Mouse (Mus musculus) cerebellum, adult 9-10 months (tissue): ENCODE measurements at regions not wholly inside any gene's neighbourhood (a gene's known extent, or its start where the extent isn't known, plus 50 kb on each side); places are given as distances from the start of the nearest gene placed in this dataset.
A peak's percentile ranks its signal among the peaks of the same experiment; 100 is the strongest.

ENCODE experiments used
- DNase-seq: peaks from one replicate; pipeline ENCODE4 v3.0.0; 2022

DNA sequence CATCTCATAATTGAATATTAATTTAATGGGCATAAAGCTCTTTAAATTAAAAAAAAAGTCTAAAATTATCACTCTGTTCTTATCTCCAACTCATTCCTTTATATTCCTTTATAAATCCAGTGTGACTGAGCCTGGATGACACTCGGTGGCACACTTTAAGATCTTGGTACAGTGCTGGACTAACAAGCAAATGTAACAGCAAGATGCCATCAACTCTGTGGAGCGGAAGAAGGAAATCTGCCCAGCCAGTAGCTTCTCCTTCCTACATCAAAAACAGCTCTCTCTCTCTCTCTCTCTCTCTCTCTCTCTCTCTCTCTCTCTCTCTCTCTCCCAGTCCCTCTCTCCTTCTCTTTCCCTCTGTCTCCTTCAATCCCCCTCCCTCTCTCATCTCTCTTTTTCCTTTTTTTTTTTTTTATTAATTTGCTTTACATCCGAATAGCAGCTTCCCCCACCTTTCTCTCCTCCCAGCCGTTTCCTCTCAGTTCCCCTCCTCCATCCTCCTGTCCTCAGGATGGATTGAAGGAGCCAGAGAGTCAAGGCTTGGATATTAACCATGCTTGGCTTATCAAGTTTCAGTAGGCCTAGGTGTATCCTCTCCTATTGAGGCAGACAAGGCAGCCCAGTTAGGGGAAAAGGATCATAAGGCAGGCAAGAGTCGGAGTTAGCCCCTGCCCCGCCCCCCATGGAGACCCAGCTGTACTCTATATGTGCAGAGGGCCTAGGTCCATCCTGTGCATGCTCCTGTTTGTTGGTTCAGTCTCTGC, 130.4 kb upstream of the Tmtc2 start:
- no peak for DNase-seq

DNA sequence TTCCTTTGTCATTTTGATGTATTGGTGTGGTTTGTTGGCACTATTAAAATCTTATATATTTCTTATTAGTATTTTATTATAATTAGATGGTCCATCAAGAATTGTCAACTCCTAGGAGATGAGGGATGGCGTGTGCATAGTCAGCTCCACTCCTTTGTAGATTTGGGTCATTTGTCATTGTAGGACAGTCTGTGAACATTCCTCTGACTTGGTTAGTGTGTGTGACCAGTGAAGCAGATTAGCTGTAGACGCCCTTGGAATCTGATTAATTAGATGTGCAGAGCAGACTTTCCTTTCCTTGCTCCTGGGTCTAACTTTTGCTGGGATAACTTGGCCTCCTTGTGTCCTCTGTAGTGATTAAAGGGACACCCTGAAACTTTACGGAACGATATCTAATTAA, 118.9 kb upstream of the Tmtc2 start:
- DNase-seq: no peak

DNA sequence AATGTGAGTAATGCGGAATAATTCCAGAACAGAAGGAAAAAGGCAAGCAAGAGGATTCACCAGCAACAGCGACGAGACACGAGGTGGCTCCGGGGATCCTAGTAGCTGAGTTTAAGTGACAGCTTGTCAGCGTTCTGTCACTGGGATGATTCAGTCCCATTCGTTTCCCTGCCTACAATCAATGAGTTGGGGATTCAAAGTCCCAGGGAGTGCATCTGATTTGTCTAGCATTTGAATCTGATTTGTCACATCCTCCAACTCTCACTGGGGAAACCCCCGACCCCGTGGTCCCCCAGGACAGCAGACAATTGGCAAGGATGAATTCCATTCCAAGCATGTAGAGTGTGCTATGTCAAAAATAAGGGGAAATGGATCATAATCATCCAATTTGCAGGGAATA, 115.1 kb upstream of the Tmtc2 start:
- DNase-seq: no peak

DNA sequence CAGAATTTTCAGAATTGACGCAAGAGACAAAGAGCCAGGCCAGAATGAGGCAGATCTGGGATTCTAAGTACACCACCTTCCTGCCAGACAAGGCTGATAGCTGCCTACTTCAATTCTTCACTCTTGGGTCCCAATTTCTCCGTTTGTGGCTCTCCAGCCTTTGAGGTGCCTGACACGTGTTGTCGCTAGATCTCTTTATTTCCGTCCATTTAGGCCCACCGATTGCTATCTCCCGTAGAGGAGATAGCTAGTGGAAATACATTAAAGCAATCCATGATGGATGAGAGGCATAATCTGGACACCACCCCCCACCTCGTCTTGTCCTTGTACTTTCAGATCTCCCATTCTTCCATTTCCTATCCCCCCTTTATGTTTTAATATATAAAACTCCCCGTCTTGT, 114.6 kb upstream of the Tmtc2 start:
- no peak for DNase-seq

DNA sequence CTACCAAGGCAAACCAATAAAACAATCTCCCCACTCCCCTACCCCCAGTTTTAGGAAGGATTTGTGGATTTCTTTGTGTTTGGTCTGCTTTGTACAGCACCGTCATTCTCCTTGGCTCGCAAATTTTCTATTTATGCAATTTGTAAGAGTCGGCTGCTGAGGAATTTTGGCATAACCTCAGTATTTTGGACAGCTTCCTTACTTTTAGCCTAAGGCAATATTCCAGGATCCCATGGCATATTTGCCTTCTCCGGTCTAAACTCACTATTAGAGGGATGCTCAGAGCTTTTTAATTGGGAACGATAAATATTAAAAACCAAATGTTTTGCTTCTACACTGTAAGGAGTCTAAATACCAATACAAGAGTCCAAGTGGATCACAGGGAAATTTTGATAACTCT, 112.6 kb upstream of the Tmtc2 start:
- DNase-seq: peak; percentile 37

DNA sequence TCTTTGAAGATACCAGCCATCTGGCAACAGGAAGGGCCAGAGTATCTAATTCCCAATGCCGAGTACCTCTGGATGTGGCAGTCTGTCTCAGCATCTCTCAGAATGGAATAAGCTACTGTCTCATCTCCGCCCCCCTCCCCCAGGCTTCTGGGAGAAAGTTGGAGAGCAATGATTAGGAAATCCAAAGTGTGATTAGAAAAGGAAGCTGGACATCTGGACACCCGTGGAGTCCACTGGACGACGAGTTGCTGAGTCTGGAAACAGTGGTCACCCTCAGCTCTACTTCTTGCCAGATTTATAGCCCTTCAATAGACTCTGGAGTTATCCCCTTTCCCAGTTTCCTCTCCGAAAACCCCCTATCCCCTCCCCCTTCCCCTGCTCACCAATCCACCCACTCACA, 105.3 kb upstream of the Tmtc2 start:
- DNase-seq: no peak

DNA sequence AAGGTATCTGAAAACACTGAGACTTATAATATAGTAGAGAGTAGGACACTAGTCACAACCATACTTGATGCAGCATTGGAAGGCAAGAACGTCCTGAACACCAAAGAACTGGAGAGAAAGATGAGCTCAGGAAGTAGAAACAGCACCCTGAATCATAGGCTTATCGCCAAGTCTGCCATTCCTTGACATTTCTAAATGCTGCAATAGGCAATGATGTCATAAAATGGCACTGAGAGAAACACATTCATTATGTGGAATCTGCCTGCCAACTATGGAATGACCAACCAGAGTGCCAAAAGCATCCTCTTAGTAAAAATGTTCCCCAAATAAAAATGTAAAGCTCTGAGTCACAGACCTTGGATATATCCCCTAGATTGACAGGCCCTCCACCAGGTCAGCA, 92.7 kb upstream of the Tmtc2 start:
- peak; percentile 18 for DNase-seq

DNA sequence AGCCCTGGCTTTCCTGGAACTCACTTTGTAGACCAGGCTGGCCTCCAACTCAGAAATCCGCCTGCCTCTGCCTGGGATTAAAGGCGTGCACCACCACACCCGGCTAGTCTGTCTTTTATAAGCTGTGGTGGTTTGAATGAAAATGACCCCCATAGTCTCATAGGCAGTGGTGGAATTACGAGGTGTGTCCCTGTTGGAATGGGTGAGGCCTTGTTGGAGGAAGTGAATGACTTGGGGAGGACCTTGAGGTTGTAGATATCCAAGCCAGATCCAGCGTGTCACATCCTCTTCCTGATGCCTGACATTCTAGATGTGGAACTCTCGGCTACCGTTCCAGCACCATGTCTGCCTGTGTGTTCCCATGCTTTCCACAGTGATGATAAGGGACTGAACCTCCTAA, 86.5 kb upstream of the Tmtc2 start:
- no peak for DNase-seq

DNA sequence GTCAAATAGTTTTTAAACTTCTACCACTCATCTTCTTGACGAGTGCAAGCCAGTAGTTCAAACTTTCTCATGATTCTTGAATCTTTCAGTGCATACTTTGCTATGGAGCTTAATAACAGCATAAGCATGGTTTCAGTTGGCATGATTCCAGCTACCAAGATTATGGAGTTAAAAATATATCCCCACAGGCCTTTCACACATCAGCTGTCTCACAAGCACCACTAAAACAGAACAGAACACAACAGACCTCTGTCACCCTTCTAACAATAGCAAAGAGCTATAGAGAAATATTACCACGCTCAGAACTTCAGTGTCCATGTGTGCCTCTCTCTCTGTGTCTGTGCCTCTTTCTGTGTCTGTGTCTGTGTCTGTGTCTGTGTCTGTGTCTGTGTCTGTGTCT, 82.5 kb upstream of the Tmtc2 start:
- no peak for DNase-seq

DNA sequence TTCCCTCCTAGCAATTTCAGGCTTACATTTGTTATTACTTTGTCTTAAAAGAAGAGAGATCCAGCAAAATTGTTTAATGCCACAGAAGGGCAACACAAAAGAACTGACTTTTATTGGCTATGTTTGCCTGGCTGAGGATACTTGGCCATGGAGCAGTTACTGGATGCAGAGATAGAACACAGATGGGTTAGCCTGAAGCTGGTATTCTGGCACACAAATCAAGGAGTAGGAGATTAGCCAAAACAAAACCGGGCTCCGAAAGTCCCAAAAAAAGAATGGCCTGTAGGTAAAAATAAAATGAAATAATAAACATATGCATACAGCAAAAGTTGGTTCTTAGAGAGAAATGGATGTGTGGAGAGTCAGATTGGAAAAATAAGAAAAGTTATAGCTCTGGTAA, 78.2 kb upstream of the Tmtc2 start:
- DNase-seq: peak; percentile 72

DNA sequence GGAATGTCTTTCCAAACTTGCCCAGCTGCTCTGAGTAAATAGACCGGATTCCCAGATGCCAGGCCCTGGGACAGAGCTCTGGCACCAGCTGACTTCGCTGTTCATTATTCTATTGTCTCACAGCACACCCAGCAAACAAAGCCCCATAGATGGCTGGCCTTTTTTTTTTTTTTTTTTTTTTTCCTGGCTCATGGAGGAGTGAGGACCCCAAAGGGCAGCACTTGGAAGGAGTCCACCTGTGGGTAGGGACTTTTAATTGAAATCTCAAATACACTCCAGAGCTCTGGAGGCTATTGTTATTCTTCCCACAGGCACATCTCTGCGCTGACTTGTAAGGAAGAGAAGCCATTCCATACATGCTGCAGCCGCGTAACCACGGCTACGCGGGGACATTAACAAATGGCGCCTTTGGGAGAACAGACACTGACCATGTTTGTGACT, 64.8 kb upstream of the Tmtc2 start:
- no peak for DNase-seq

DNA sequence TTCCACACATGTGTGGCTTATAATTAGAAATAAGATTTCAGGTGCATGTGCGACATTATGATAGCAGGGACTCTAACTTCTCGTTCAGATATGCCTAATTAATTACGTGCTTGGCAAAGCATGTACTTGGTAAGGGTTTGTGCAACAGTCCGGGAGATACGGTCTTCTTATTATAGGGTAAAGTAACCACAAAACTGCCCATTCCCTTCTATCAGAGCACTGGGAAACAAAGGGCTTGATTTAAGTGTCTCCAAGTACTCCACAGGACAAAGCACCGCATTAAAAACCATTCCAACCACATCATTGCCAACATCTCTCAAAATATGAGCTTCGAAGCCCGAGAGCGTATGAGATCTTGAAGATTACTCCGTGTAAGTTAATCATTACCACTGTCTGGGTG, 64.2 kb upstream of the Tmtc2 start:
- no peak for DNase-seq

DNA sequence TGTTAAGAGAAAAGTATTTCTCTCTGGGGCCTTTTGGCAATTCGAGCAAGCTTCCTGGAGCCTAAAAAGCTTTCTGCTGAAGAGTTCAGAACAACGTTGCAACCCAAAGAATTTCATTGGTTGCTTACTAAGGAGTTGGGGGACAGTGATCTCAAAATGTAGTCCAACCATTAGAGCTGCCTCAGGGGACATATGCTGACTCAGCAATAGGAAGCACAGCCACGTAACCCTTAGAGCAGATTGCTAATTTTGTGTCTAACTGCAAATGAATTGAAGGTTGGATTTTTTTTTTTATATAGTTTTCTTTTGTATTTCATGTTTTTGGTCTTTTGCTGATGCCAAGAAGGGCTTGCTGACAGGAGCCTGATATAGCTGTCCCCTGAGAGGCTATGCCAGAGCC, 52.6 kb upstream of the Tmtc2 start:
- no peak for DNase-seq

DNA sequence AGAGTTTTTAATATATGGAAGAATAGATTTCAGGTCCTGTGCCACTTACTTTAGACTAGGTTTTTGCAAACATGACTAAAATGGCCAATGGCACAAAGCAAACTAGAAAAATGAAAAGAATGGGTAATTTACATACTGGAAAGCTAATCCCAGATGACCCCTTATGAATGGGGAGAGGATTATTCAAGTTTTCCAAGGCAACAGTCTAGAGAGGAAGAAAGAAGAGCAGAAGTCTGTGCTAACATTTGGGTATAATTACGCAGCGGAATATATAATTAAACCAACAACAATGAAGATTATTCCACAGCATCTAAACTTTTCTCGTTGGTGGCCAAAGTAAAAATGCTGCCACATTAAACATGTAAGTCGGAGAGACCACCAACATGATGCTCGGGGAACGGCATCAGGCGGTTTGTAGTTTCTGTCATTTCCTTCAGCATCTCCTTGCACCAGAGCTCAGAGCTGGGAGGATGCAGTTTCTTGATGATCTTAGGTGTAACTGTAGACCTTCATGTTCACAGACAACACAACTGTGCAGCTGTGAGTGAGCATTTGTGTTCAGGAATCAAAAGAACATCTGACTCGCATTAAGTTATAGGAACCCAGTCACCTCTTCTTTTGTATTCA, 51.2 kb upstream of the Tmtc2 start:
- no peak for DNase-seq
